Mouse (Mus musculus): ENCODE results near the gene Cpa2. TPM values are rescaled to one million over a fixed set of nuclear protein-coding genes. Genes with fewer than 3 reads are reported as not detected.

The Cpa2 gene
- polyA plus RNA-seq, 1 experiment from 2014 or later: 7.0 TPM

Other genes starting within 250 kb of the Cpa2 start
- gene Ube2h, start 237.0 kb upstream of the Cpa2 start, polyA plus RNA-seq (2016; fragmentation: Nextera tagmentation; extraction: Ambion mirVana): 56.9 and 62.3 TPM in 2 replicates
- gene Zc3hc1, start 150.6 kb upstream of the Cpa2 start, polyA plus RNA-seq (2016; fragmentation: Nextera tagmentation; extraction: Ambion mirVana): 65.2 and 66.5 TPM in 2 replicates
- 43.1 and 47.2 TPM in 2 replicates for gene Klhdc10, start 139.7 kb upstream of the Cpa2 start, polyA plus RNA-seq (2016; fragmentation: Nextera tagmentation; extraction: Ambion mirVana)
- gene Tmem209, start 31.8 kb upstream of the Cpa2 start, polyA plus RNA-seq (2016; fragmentation: Nextera tagmentation; extraction: Ambion mirVana): 48.1 and 49.4 TPM in 2 replicates
- gene Ssmem1, start 31.7 kb upstream of the Cpa2 start, polyA plus RNA-seq (2016; fragmentation: Nextera tagmentation; extraction: Ambion mirVana): 0.29 and 0.42 TPM in 2 replicates
- 4.7 and 5.2 TPM in 2 replicates for gene Cpa4, start 26.8 kb downstream of the Cpa2 start, polyA plus RNA-seq (2016; fragmentation: Nextera tagmentation; extraction: Ambion mirVana)
- 0.21 and 0.24 TPM in 2 replicates for gene Cpa5, start 69.4 kb downstream of the Cpa2 start, polyA plus RNA-seq (2016; fragmentation: Nextera tagmentation; extraction: Ambion mirVana)
- gene Cpa1, start 97.6 kb downstream of the Cpa2 start, polyA plus RNA-seq (2016; fragmentation: Nextera tagmentation; extraction: Ambion mirVana): 0.24 TPM in 1 of 2 replicates, not detected in the other
- gene Cep41, start 152.2 kb downstream of the Cpa2 start, polyA plus RNA-seq (2016; fragmentation: Nextera tagmentation; extraction: Ambion mirVana): 23.3 and 25.1 TPM in 2 replicates
- gene Mest, start 182.0 kb downstream of the Cpa2 start, polyA plus RNA-seq (2016; fragmentation: Nextera tagmentation; extraction: Ambion mirVana): 802 and 947 TPM in 2 replicates

Measured in forebrain, embryonic 12.5 days (tissue).